Mouse (Mus musculus) MEL (cell line): ENCODE results near the gene Tmtc4. TPM values are rescaled to one million over a fixed set of nuclear protein-coding genes. Genes with fewer than 3 reads are reported as not detected.
A peak's percentile ranks its signal among the peaks of the same experiment; 100 is the strongest.

ENCODE experiments used
- DNase-seq: peaks from one replicate; pipeline ENCODE4 v3.0.0; 2011; ENCODE audit warnings: low read depth, low spot score
- H3K27ac ChIP-seq: 2 replicates; pipeline ENCODE4 v1.5.1; 2012; ENCODE audit warnings: low read depth, mild to moderate bottlenecking, control low read depth, low read length, moderate library complexity; ENCODE audit not compliant: control insufficient read depth
- H3K27me3 ChIP-seq, 2 experiments: fragments of 150-350 bp in 1 of 2; sonication (generic) in 1 of 2; 2 replicates each; pipeline ENCODE4 v1.6.1; 2012; ENCODE audit warnings: low read length in 2 of 2, mild to moderate bottlenecking in 2 of 2, improper control_type of control experiment in 1 of 2, moderate library complexity in 1 of 2; ENCODE audit not compliant: insufficient read depth in 2 of 2, control insufficient read depth in 1 of 2
- H3K36me3 ChIP-seq, 2 experiments: 2 replicates each; pipeline ENCODE4 v1.6.1; 2012 to 2014; ENCODE audit warnings: low read length in 2 of 2, improper control_type of control experiment in 1 of 2, inconsistent platforms in 1 of 2, mild to moderate bottlenecking in 1 of 2; ENCODE audit not compliant: insufficient read depth in 2 of 2, control insufficient read depth in 1 of 2
- H3K4me1 ChIP-seq, 2 experiments: fragments of 150-350 bp in 1 of 2; sonication (generic) in 1 of 2; 2 replicates each; pipeline ENCODE4 v1.6.1; 2012; ENCODE audit warnings: low read length in 2 of 2, improper control_type of control experiment in 1 of 2, mild to moderate bottlenecking in 1 of 2; ENCODE audit not compliant: insufficient read depth in 2 of 2, control insufficient read depth in 1 of 2
- H3K4me3 ChIP-seq, 2 experiments: fragments of 150-350 bp in 1 of 2; sonication (generic) in 1 of 2; 2 replicates each; pipeline ENCODE4 v1.5.1; 2012; ENCODE audit warnings: low read depth in 2 of 2, low read length in 2 of 2, mild to moderate bottlenecking in 2 of 2, moderate library complexity in 2 of 2, control low read depth in 1 of 2, improper control_type of control experiment in 1 of 2; ENCODE audit not compliant: control insufficient read depth in 1 of 2, insufficient read depth in 1 of 2
- H3K79me2 ChIP-seq: 2 replicates; pipeline ENCODE4 v1.6.1; 2012; ENCODE audit warnings: mild to moderate bottlenecking, low read length, moderate library complexity; ENCODE audit not compliant: control insufficient read depth, poor library complexity, insufficient read depth
- H3K9ac ChIP-seq: 2 replicates; pipeline ENCODE4 v1.6.1; 2012; ENCODE audit warnings: low read depth, mild to moderate bottlenecking, control low read depth, low read length, moderate library complexity; ENCODE audit not compliant: control insufficient read depth, poor library complexity, severe bottlenecking
- H3K9me3 ChIP-seq: fragments of 150-350 bp; sonication (generic); replicated peaks from 2 replicates; pipeline ENCODE4 v1.6.1; 2012; ENCODE audit warnings: mild to moderate bottlenecking, low read length, improper control_type of control experiment, moderate library complexity; ENCODE audit not compliant: insufficient read depth
- BHLHE40 ChIP-seq: IDR thresholded peaks from 2 replicates; pipeline ENCODE4 v1.6.1; 2012; ENCODE audit warnings: low read depth, mild to moderate bottlenecking, inconsistent platforms, low read length, improper control_type of control experiment, borderline replicate concordance
- CHD1 ChIP-seq: IDR thresholded peaks from 2 replicates; pipeline ENCODE4 v1.6.1; 2012; ENCODE audit warnings: low read depth, mild to moderate bottlenecking, inconsistent platforms, low read length, improper control_type of control experiment
- CHD2 ChIP-seq: IDR thresholded peaks from 2 replicates; pipeline ENCODE4 v1.6.1; 2011; ENCODE audit warnings: low read length, improper control_type of control experiment
- CTCF ChIP-seq, 3 experiments: IDR thresholded peaks in 2 of 3; conservative IDR thresholded peaks in 1 of 3; 2 replicates each; pipeline ENCODE4 v1.5.1; 2011 to 2012; ENCODE audit warnings: low read length in 3 of 3, low read depth in 2 of 3, mild to moderate bottlenecking in 2 of 3, improper control_type of control experiment in 1 of 3, inconsistent platforms in 1 of 3, mixed read lengths in 1 of 3, moderate library complexity in 1 of 3; ENCODE audit not compliant: control insufficient read depth in 1 of 3, insufficient read depth in 1 of 3, poor library complexity in 1 of 3, severe bottlenecking in 1 of 3
- E2F4 ChIP-seq: IDR thresholded peaks from 2 replicates; pipeline ENCODE4 v1.6.1; 2011; ENCODE audit warnings: low read depth, low read length, improper control_type of control experiment, borderline replicate concordance
- ELF1 ChIP-seq: IDR thresholded peaks from 2 replicates; pipeline ENCODE4 v1.6.1; 2014; ENCODE audit warnings: low read depth, mild to moderate bottlenecking, inconsistent platforms, low read length, improper control_type of control experiment, moderate library complexity
- EP300 ChIP-seq, 2 experiments: IDR thresholded peaks; 2 replicates each; pipeline ENCODE4 v1.6.1; 2011; ENCODE audit warnings: improper control_type of control experiment in 2 of 2, low read length in 2 of 2, low read depth in 1 of 2, mild to moderate bottlenecking in 1 of 2
- HCFC1 ChIP-seq: IDR thresholded peaks from 2 replicates; pipeline ENCODE4 v1.6.1; 2012; ENCODE audit warnings: low read depth, mild to moderate bottlenecking, inconsistent platforms, low read length, improper control_type of control experiment, moderate library complexity
- KAT2A ChIP-seq: conservative IDR thresholded peaks from 2 replicates; pipeline ENCODE4 v1.6.1; 2012; ENCODE audit warnings: low read depth, low read length, improper control_type of control experiment, inconsistent platforms
- MAFK ChIP-seq: IDR thresholded peaks from 2 replicates; pipeline ENCODE4 v1.6.1; 2011; ENCODE audit warnings: low read depth, mild to moderate bottlenecking, low read length, improper control_type of control experiment, borderline replicate concordance
- MAX ChIP-seq: IDR thresholded peaks from 2 replicates; pipeline ENCODE4 v1.6.1; 2011; ENCODE audit warnings: low read length, improper control_type of control experiment
- MAZ ChIP-seq: IDR thresholded peaks from 2 replicates; pipeline ENCODE4 v1.6.1; 2012; ENCODE audit warnings: low read depth, mild to moderate bottlenecking, inconsistent platforms, low read length, improper control_type of control experiment
- MXI1 ChIP-seq: IDR thresholded peaks from 2 replicates; pipeline ENCODE4 v1.6.1; 2011; ENCODE audit warnings: mild to moderate bottlenecking, low read depth, low read length, improper control_type of control experiment
- MYC ChIP-seq: IDR thresholded peaks from 2 replicates; pipeline ENCODE4 v1.6.1; 2011; ENCODE audit warnings: low read depth, mild to moderate bottlenecking, low read length, improper control_type of control experiment, moderate library complexity
- NELFE ChIP-seq: IDR thresholded peaks from 2 replicates; pipeline ENCODE4 v1.6.1; 2011; ENCODE audit warnings: low read depth, low read length, improper control_type of control experiment
- NRF1 ChIP-seq: IDR thresholded peaks from 2 replicates; pipeline ENCODE4 v1.6.1; 2014; ENCODE audit warnings: low read depth, mild to moderate bottlenecking, inconsistent platforms, low read length, improper control_type of control experiment, moderate library complexity; ENCODE audit not compliant: poor library complexity, insufficient read depth, severe bottlenecking
- POLR2A ChIP-seq, 2 experiments: IDR thresholded peaks; 2 replicates each; pipeline ENCODE4 v1.6.1; 2011 to 2012; ENCODE audit warnings: low read length in 2 of 2, mild to moderate bottlenecking in 2 of 2, control low read depth in 1 of 2, improper control_type of control experiment in 1 of 2, low read depth in 1 of 2, moderate library complexity in 1 of 2; ENCODE audit not compliant: control insufficient read depth in 1 of 2, insufficient read depth in 1 of 2, poor library complexity in 1 of 2
- POLR2AphosphoS2 ChIP-seq: IDR thresholded peaks from 2 replicates; pipeline ENCODE4 v1.6.1; 2011; ENCODE audit warnings: low read length, improper control_type of control experiment
- POLR2AphosphoS5 ChIP-seq: IDR thresholded peaks from 2 replicates; pipeline ENCODE4 v1.6.1; 2012; ENCODE audit warnings: low read depth, borderline replicate concordance, mild to moderate bottlenecking, inconsistent platforms, low read length, moderate library complexity, mixed read lengths
- RCOR1 ChIP-seq: IDR thresholded peaks from 2 replicates; pipeline ENCODE4 v1.6.1; 2012; ENCODE audit warnings: low read depth, mild to moderate bottlenecking, inconsistent platforms, low read length, improper control_type of control experiment
- SIN3A ChIP-seq: IDR thresholded peaks from 2 replicates; pipeline ENCODE4 v1.6.1; 2012; ENCODE audit warnings: low read length, improper control_type of control experiment, inconsistent platforms
- TBP ChIP-seq: IDR thresholded peaks from 2 replicates; pipeline ENCODE4 v1.8.0; 2011; ENCODE audit warnings: low read depth, low read length, improper control_type of control experiment
- TCF12 ChIP-seq: IDR thresholded peaks from 2 replicates; pipeline ENCODE4 v1.6.1; 2014; ENCODE audit warnings: low read depth, mild to moderate bottlenecking, inconsistent platforms, low read length, improper control_type of control experiment, moderate library complexity
- UBTF ChIP-seq: IDR thresholded peaks from 2 replicates; pipeline ENCODE4 v1.6.1; 2012; ENCODE audit warnings: low read depth, mild to moderate bottlenecking, inconsistent platforms, low read length, improper control_type of control experiment, moderate library complexity, borderline replicate concordance; ENCODE audit not compliant: insufficient read depth
- USF1 ChIP-seq: IDR thresholded peaks from 2 replicates; pipeline ENCODE4 v1.6.1; 2014; ENCODE audit warnings: low read depth, mild to moderate bottlenecking, inconsistent platforms, low read length, improper control_type of control experiment, moderate library complexity
- USF2 ChIP-seq, 2 experiments: IDR thresholded peaks; 2 replicates each; pipeline ENCODE4 v1.6.1; 2011 to 2012; ENCODE audit warnings: improper control_type of control experiment in 2 of 2, low read length in 2 of 2, borderline replicate concordance in 1 of 2, inconsistent platforms in 1 of 2, low read depth in 1 of 2, mild to moderate bottlenecking in 1 of 2; ENCODE audit not compliant: insufficient read depth in 1 of 2
- ZMIZ1 ChIP-seq: IDR thresholded peaks from 2 replicates; pipeline ENCODE4 v1.6.1; 2012; ENCODE audit warnings: low read depth, mild to moderate bottlenecking, inconsistent platforms, low read length, improper control_type of control experiment, moderate library complexity
- polyA plus RNA-seq, 2 experiments: library from polyadenylated mRNA; stranded (reverse) in 1 of 2; unstranded in 1 of 2; fragments of >175 nt in 1 of 2; fragments of >200 nt in 1 of 2; gene quantifications; 2 replicates each; pipeline versions ENCODE4 v1.2.1 to v1.2.4; 2012; ENCODE audit warnings: low replicate concordance in 2 of 2, low read depth in 1 of 2; ENCODE audit not compliant: insufficient read length in 2 of 2, insufficient read depth in 1 of 2, missing spikeins in 1 of 2
- total RNA-seq: library from RNA; depleted of rRNA; stranded (reverse); fragments of 300-350 nt; gene quantifications from 2 replicates; pipeline ENCODE4 v1.2.3, GENCODE M21; 2012; rRNA removed

Tmtc4 gene
- total RNA-seq (9.2 and 11.5 TPM in 2 replicates), polyA plus RNA-seq (10 to 100 TPM in 1 of 2 experiments, not detected in 1; 10.4 TPM)

DNA sequence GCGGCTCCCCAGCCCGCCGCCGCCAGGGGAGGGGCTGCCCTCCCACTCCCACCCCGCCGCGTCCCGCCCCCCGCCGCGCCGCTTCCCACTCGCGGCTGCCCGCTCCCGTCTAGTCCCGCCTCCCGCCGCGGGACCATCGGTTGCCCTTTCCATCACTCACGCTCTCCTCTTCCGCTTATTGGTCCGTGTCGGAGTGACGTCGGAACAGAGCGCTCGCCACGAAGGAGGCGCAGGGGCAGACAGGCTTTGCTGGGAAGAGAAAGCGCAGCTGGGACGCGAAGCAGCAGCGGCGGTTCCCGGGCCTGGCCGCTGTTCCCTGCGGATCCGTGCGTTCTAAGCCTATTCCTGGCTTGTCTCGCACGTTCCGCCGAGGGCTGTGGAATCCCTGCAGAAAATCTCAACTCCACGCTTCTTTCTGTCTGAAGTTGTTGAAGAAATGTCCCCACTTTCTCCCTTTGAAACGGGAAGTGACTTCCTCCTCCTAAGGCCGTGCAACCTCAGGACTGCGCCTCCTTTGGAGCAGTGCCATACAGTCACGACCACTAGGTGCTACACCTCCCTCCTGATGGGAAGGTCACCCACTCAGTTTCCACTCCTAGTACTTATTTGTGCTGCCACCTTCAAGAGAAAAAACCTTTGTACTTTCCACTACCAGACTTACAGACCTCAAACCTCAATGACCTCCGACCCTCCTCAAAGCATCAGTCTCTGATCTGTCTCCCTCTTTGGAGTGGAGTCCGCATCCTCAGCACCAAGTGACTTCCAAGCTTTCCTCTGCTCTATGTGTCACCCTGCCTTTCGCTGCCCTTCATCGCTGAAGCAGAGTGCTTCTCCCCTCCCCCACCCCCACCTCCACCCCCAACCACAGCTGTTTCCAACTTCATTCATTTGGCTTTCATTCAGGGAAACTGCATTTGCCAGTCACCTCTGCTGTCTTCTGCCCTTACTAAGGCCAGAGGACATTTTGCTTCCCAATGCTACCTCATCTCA lies at the start of gene Tmtc4:
Gene Tmtc4 (minus strand): TSS at position 810 of the 990 bp plus-strand sequence.
- TF ChIP-seq MYC (peak; percentile 53; the same call in 1 of the 2 replicates), EP300 (IDR thresholded peaks at IDR 0.05; ENCODE audit: low read depth in 1 of 2, low read length in 2 of 2) (peak in 1 of 2 experiments; percentile 21; a peak in 1 of 4 replicates), USF2 (IDR thresholded peaks at IDR 0.05; ENCODE audit: borderline replicate concordance in 1 of 2, insufficient read depth in 1 of 2, low read depth in 1 of 2, low read length in 2 of 2) (no peak), CHD1 (no peak), KAT2A (no peak; the same call in 1 of the 2 replicates), HCFC1 (peak; percentile 76), POLR2A (IDR thresholded peaks at IDR 0.05; ENCODE audit: control insufficient read depth in 1 of 2, insufficient read depth in 1 of 2, low read depth in 1 of 2, low read length in 2 of 2, poor library complexity in 1 of 2) (peak; percentile 87 to 98), ELF1 (0 out of 2 replicates have a peak, but pooled peaks have one; percentile 48), TBP (peak; percentile 79; the same call in 1 of the 2 replicates), CHD2 (peak; percentile 75), BHLHE40 (no peak), SIN3A (peak; percentile 84), NRF1 (peak; percentile 55; the same call in 1 of the 2 replicates), MAFK (no peak), MAZ (peak; percentile 81; the same call in 1 of the 2 replicates), POLR2AphosphoS5 (no peak), MAX (peak; percentile 62), POLR2AphosphoS2 (peak; percentile 94; the same call in 1 of the 2 replicates), MXI1 (peak; percentile 74; the same call in 1 of the 2 replicates), NELFE (peak; percentile 94), RCOR1 (no peak; the same call in 1 of the 2 replicates), E2F4 (peak; percentile 36; the same call in 1 of the 2 replicates), TCF12 (peak; percentile 72), UBTF (0 out of 2 replicates have a peak, but pooled peaks have one; percentile 15), USF1 (0 out of 2 replicates have a peak, but pooled peaks have one; percentile 21), CTCF (IDR thresholded peaks at IDR 0.05 in 2 of 3, conservative IDR thresholded peaks at IDR 0.05 in 1 of 3; ENCODE audit: control insufficient read depth in 1 of 3, insufficient read depth in 1 of 3, low read depth in 2 of 3, low read length in 3 of 3, poor library complexity in 1 of 3, severe bottlenecking in 1 of 3) (peak in 1 of 3 experiments; percentile 14; a peak in 2 of 6 replicates), ZMIZ1 (peak; percentile 82)
- Histone ChIP-seq H3K27me3 (no peaks in the 10 kb centered on the region), H3K27ac (peak within 1 kb of the TSS; percentile 82)

More for the DNA sequence above, at the start of gene Tmtc4:
- H3K4me3 ChIP-seq: peak within 1 kb of the TSS; percentile 88 to 92
- peaks cover 0 to 5% of the 10 kb centered on the region in 2 experiments; a peak in 2 of 4 replicates for H3K36me3 ChIP-seq
- H3K4me1 ChIP-seq: peaks cover 0 to 10% of the 10 kb centered on the region in 2 experiments; a peak in 2 of 4 replicates
- peaks cover 5% of the 10 kb centered on the region for H3K79me2 ChIP-seq
- no peaks in the 10 kb centered on the region for H3K9me3 ChIP-seq
- DNase-seq: peak; percentile 97
- H3K9ac ChIP-seq: peak within 1 kb of the TSS; percentile 92
